Mouse (Mus musculus): Measurements from ENCODE around the gene Cd22. TPM values are rescaled to one million over a fixed set of nuclear protein-coding genes. Genes with fewer than 3 reads are reported as not detected.

Cd22 gene
- polyA plus RNA-seq, 1 experiment from 2014 or later: 0.21 TPM

Other genes starting within 250 kb of the Cd22 start
- gene Etv2, start 244.5 kb downstream of the Cd22 start, polyA plus RNA-seq (2016; fragmentation: Nextera tagmentation; extraction: Ambion mirVana): 0.12 and 0.19 TPM in 2 replicates
- gene Rbm42, start 230.0 kb downstream of the Cd22 start, polyA plus RNA-seq (2016; fragmentation: Nextera tagmentation; extraction: Ambion mirVana): 83.1 and 83.5 TPM in 2 replicates
- gene Haus5, start 215.3 kb downstream of the Cd22 start, polyA plus RNA-seq (2016; fragmentation: Nextera tagmentation; extraction: Ambion mirVana): 47.8 and 50.4 TPM in 2 replicates
- not detected in 2 replicates for gene Pmis2, start 208.7 kb downstream of the Cd22 start, polyA plus RNA-seq (2016; fragmentation: Nextera tagmentation; extraction: Ambion mirVana)
- gene 2200002J24Rik, start 181.4 kb downstream of the Cd22 start, polyA plus RNA-seq (2016; fragmentation: Nextera tagmentation; extraction: Ambion mirVana): 0.65 and 1.0 TPM in 2 replicates
- 1.8 and 1.9 TPM in 2 replicates for gene Atp4a, start 168.1 kb downstream of the Cd22 start, polyA plus RNA-seq (2016; fragmentation: Nextera tagmentation; extraction: Ambion mirVana)
- gene Tmem147, start 150.8 kb downstream of the Cd22 start, polyA plus RNA-seq (2016; fragmentation: Nextera tagmentation; extraction: Ambion mirVana): 125 and 126 TPM in 2 replicates
- gene Gapdhs, start 136.7 kb downstream of the Cd22 start, polyA plus RNA-seq (2016; fragmentation: Nextera tagmentation; extraction: Ambion mirVana): not detected in 2 replicates
- 0.19 and 0.41 TPM in 2 replicates for gene Sbsn, start 128.9 kb downstream of the Cd22 start, polyA plus RNA-seq (2016; fragmentation: Nextera tagmentation; extraction: Ambion mirVana)
- gene Dmkn, start 116.6 kb downstream of the Cd22 start, polyA plus RNA-seq (2016; fragmentation: Nextera tagmentation; extraction: Ambion mirVana): not detected in 2 replicates
- gene Krtdap, start 92.4 kb downstream of the Cd22 start, polyA plus RNA-seq (2016; fragmentation: Nextera tagmentation; extraction: Ambion mirVana): not detected in 2 replicates
- gene Ffar2, start 56.6 kb downstream of the Cd22 start, polyA plus RNA-seq (2016; fragmentation: Nextera tagmentation; extraction: Ambion mirVana): 0.21 and 0.53 TPM in 2 replicates
- not detected in 2 replicates for gene Ffar3, start 24.2 kb downstream of the Cd22 start, polyA plus RNA-seq (2016; fragmentation: Nextera tagmentation; extraction: Ambion mirVana)
- not detected in 2 replicates for gene Ffar1, start 18.8 kb downstream of the Cd22 start, polyA plus RNA-seq (2016; fragmentation: Nextera tagmentation; extraction: Ambion mirVana)
- gene Mag, start 34.5 kb upstream of the Cd22 start, polyA plus RNA-seq (2016; fragmentation: Nextera tagmentation; extraction: Ambion mirVana): 0.13 and 0.20 TPM in 2 replicates
- not detected in 2 replicates for gene Hamp2, start 44.3 kb upstream of the Cd22 start, polyA plus RNA-seq (2016; fragmentation: Nextera tagmentation; extraction: Ambion mirVana)
- gene Hamp, start 63.7 kb upstream of the Cd22 start, polyA plus RNA-seq (2016; fragmentation: Nextera tagmentation; extraction: Ambion mirVana): 0.38 TPM in 1 of 2 replicates, not detected in the other
- 13.9 and 18.1 TPM in 2 replicates for gene Usf2, start 76.5 kb upstream of the Cd22 start, polyA plus RNA-seq (2016; fragmentation: Nextera tagmentation; extraction: Ambion mirVana)
- gene Lsr, start 93.1 kb upstream of the Cd22 start, polyA plus RNA-seq (2016; fragmentation: Nextera tagmentation; extraction: Ambion mirVana): 27.3 and 28.2 TPM in 2 replicates
- 1.9 and 2.8 TPM in 2 replicates for gene Fam187b, start 93.4 kb upstream of the Cd22 start, polyA plus RNA-seq (2016; fragmentation: Nextera tagmentation; extraction: Ambion mirVana)
- gene Fxyd5, start 162.1 kb upstream of the Cd22 start, polyA plus RNA-seq (2016; fragmentation: Nextera tagmentation; extraction: Ambion mirVana): 19.0 and 22.3 TPM in 2 replicates
- gene Fxyd7, start 171.1 kb upstream of the Cd22 start, polyA plus RNA-seq (2016; fragmentation: Nextera tagmentation; extraction: Ambion mirVana): 0.45 and 0.55 TPM in 2 replicates
- gene Fxyd1, start 176.9 kb upstream of the Cd22 start, polyA plus RNA-seq (2016; fragmentation: Nextera tagmentation; extraction: Ambion mirVana): 28.2 and 28.3 TPM in 2 replicates
- gene Lgi4, start 179.0 kb upstream of the Cd22 start, polyA plus RNA-seq (2016; fragmentation: Nextera tagmentation; extraction: Ambion mirVana): 0.06 and 0.19 TPM in 2 replicates
- gene Fxyd3, start 196.4 kb upstream of the Cd22 start, polyA plus RNA-seq (2016; fragmentation: Nextera tagmentation; extraction: Ambion mirVana): 0.67 and 0.86 TPM in 2 replicates
- 33.2 and 36.2 TPM in 2 replicates for gene Hpn, start 234.9 kb upstream of the Cd22 start, polyA plus RNA-seq (2016; fragmentation: Nextera tagmentation; extraction: Ambion mirVana)
- 0.97 and 1.2 TPM in 2 replicates for gene Scn1b, start 246.7 kb upstream of the Cd22 start, polyA plus RNA-seq (2016; fragmentation: Nextera tagmentation; extraction: Ambion mirVana)

Data from liver, embryonic 12.5 days (tissue).